Mouse (Mus musculus) neural tube, embryonic 14.5 days (tissue): ENCODE results near the gene Krt2. TPM values are rescaled to one million over a fixed set of nuclear protein-coding genes. Genes with fewer than 3 reads are reported as not detected.

Source experiments
- ATAC-seq: fragments of 200-750 bp; cut with Nextera tagmentation; 2 replicates; pipeline ENCODE4 v1.8.0; 2017; ENCODE audit warnings: low read depth, mild to moderate bottlenecking, moderate TSS enrichment, moderate library complexity
- H3K27ac ChIP-seq: fragments of 300-500 bp; sonication (generic); 2 replicates; pipeline ENCODE4 v1.5.1; 2014; ENCODE audit warnings: low read depth, mild to moderate bottlenecking, control low read depth, low read length, moderate library complexity, mixed read lengths
- H3K27me3 ChIP-seq: fragments of 300-500 bp; sonication (generic); 2 replicates; pipeline ENCODE4 v1.6.1; 2014; ENCODE audit warnings: low read length; ENCODE audit not compliant: control insufficient read depth, insufficient read depth
- H3K36me3 ChIP-seq: fragments of 300-500 bp; sonication (generic); 2 replicates; pipeline ENCODE4 v1.6.1; 2014; ENCODE audit warnings: low read length, mixed read lengths; ENCODE audit not compliant: control insufficient read depth, insufficient read depth
- H3K4me1 ChIP-seq: fragments of 300-500 bp; sonication (generic); 2 replicates; pipeline ENCODE4 v1.6.1; 2014; ENCODE audit warnings: low read length; ENCODE audit not compliant: control insufficient read depth, insufficient read depth
- H3K4me2 ChIP-seq: fragments of 300-500 bp; sonication (generic); 2 replicates; pipeline ENCODE4 v1.6.1; 2014; ENCODE audit warnings: mild to moderate bottlenecking, low read depth, low read length, control low read depth
- H3K4me3 ChIP-seq: fragments of 300-500 bp; sonication (generic); 2 replicates; pipeline ENCODE4 v1.5.1; 2014; ENCODE audit warnings: low read depth, low read length, control low read depth, mixed read lengths
- H3K9ac ChIP-seq: fragments of 300-500 bp; sonication (generic); replicated peaks from 2 replicates; pipeline ENCODE4 v1.6.1; 2014; ENCODE audit warnings: low read depth, mild to moderate bottlenecking, control low read depth, low read length, mixed read lengths
- H3K9me3 ChIP-seq: fragments of 300-500 bp; sonication (generic); 2 replicates; pipeline ENCODE4 v1.6.1; 2016; ENCODE audit warnings: low read length; ENCODE audit not compliant: control insufficient read depth
- WGBS: fragments of 180-500 bp; shearing (Covaris S2); extraction: QIAGEN DNeasy Blood & Tissue Kit; methylation state at CpG from one replicate; pipeline ENCODE4 v1.1.7; 2014; 5-methylcytosine and 5-hydroxymethylcytosine counted together
- polyA plus RNA-seq: library from polyadenylated mRNA; unstranded; fragments of >200 nt; fragmentation: Nextera tagmentation; extraction: Ambion mirVana; gene quantifications from 2 replicates; pipeline ENCODE4 v1.2.1, GENCODE M21; 2014

Gene Krt2
- polyA plus RNA-seq, 1 experiment from 2014 or later, result not detected

- no peak overlapping the region for H3K4me3 ChIP-seq
- no peaks in the 10 kb centered on the region for H3K27me3 ChIP-seq
- H3K27ac ChIP-seq, result no peak overlapping the region
- H3K4me2 ChIP-seq, result no peak overlapping the region
- no peaks in the 10 kb centered on the region for H3K4me1 ChIP-seq
- H3K36me3 ChIP-seq, result no peaks in the 10 kb centered on the region
- ATAC-seq, result no peak
- H3K9ac ChIP-seq, result no peak overlapping the region
- no peaks in the 10 kb centered on the region for H3K9me3 ChIP-seq
- 31% methylated on average over 3 of the region's 3 CpGs for WGBS
Measured at GRCm38 (mm10) chr15:101790867-101791266, 27.1 kb downstream of the Krt2 start.

GRCm38 (mm10) chr15:101786360-101786759, 31.6 kb downstream of the Krt2 start, which contains the start of gene Krt72:
Gene Krt72, minus strand, starts transcription at chr15:101786460.
- H3K4me3 ChIP-seq, result no peak within 1 kb of the TSS
- H3K27ac ChIP-seq, result no peak within 1 kb of the TSS
- no peak within 1 kb of the TSS for H3K9ac ChIP-seq
- no peak for ATAC-seq
- H3K9me3 ChIP-seq, result no peaks in the 10 kb centered on the region
- H3K4me1 ChIP-seq, result no peaks in the 10 kb centered on the region
- H3K27me3 ChIP-seq, result no peaks in the 10 kb centered on the region
- H3K4me2 ChIP-seq, result no peak within 1 kb of the TSS
- no peaks in the 10 kb centered on the region for H3K36me3 ChIP-seq
- 89% methylated on average over 18 of the region's 18 CpGs for WGBS

GRCm38 (mm10) chr15:101773420-101773819, 44.5 kb downstream of the Krt2 start:
- Histone ChIP-seq H3K27me3 (no peaks in the 10 kb centered on the region), H3K4me2 (no peak overlapping the region), H3K4me1 (no peaks in the 10 kb centered on the region), H3K4me3 (no peak overlapping the region), H3K9ac (no peak overlapping the region), H3K36me3 (no peaks in the 10 kb centered on the region), H3K27ac (no peak overlapping the region), H3K9me3 (no peaks in the 10 kb centered on the region)
- 82% methylated on average over 10 of the region's 10 CpGs for WGBS
- ATAC-seq, result no peak

GRCm38 (mm10) chr15:101772711-101773081, 45.3 kb downstream of the Krt2 start:
- peak; percentile 79; the same call in 1 of the 2 replicates for ATAC-seq
- H3K4me1 ChIP-seq, result no peaks in the 10 kb centered on the region
- WGBS, result 12% methylated on average over 5 of the region's 5 CpGs
- H3K4me3 ChIP-seq, result no peak overlapping the region
- no peaks in the 10 kb centered on the region for H3K27me3 ChIP-seq
- H3K9ac ChIP-seq, result no peak overlapping the region
- no peaks in the 10 kb centered on the region for H3K36me3 ChIP-seq
- no peak overlapping the region for H3K4me2 ChIP-seq
- no peaks in the 10 kb centered on the region for H3K9me3 ChIP-seq
- H3K27ac ChIP-seq, result no peak overlapping the region

GRCm38 (mm10) chr15:101772080-101772710, 45.8 kb downstream of the Krt2 start:
- no peaks in the 10 kb centered on the region for H3K4me1 ChIP-seq
- H3K4me2 ChIP-seq, result no peak overlapping the region
- H3K36me3 ChIP-seq, result no peaks in the 10 kb centered on the region
- no peak overlapping the region for H3K9ac ChIP-seq
- H3K9me3 ChIP-seq, result no peaks in the 10 kb centered on the region
- no peaks in the 10 kb centered on the region for H3K27me3 ChIP-seq
- no peak overlapping the region for H3K4me3 ChIP-seq
- no peak for ATAC-seq
- no peak overlapping the region for H3K27ac ChIP-seq
- 74% methylated on average over 5 of the region's 5 CpGs for WGBS

GRCm38 (mm10) chr15:101770226-101770625, 47.7 kb downstream of the Krt2 start:
- Histone ChIP-seq H3K9ac (no peak overlapping the region), H3K4me3 (no peak overlapping the region), H3K9me3 (no peaks in the 10 kb centered on the region), H3K4me1 (no peaks in the 10 kb centered on the region), H3K4me2 (no peak overlapping the region), H3K36me3 (no peaks in the 10 kb centered on the region), H3K27ac (no peak overlapping the region), H3K27me3 (no peaks in the 10 kb centered on the region)
- ATAC-seq, result no peak
- 66% methylated on average over 8 of the region's 8 CpGs for WGBS

Other genes with a start within 250 kb of the Krt2 start
- gene Krt75, start 244.3 kb downstream of the Krt2 start, polyA plus RNA-seq, result 0.08 TPM in 1 of 2 replicates, not detected in the other
- gene Gm5414, start 190.0 kb downstream of the Krt2 start, polyA plus RNA-seq, result not detected in 2 replicates
- gene Gm5478, start 170.8 kb downstream of the Krt2 start, polyA plus RNA-seq, result not detected in 2 replicates
- not detected in 2 replicates for gene Krt6b, start 137.9 kb downstream of the Krt2 start, polyA plus RNA-seq
- not detected in 2 replicates for gene Krt6a, start 123.9 kb downstream of the Krt2 start, polyA plus RNA-seq
- gene Krt5, start 105.3 kb downstream of the Krt2 start, polyA plus RNA-seq, result not detected in 2 replicates
- 0.27 and 0.48 TPM in 2 replicates for gene Krt71, start 75.1 kb downstream of the Krt2 start, polyA plus RNA-seq
- gene Krt72, start 31.7 kb downstream of the Krt2 start, polyA plus RNA-seq, result not detected in 2 replicates
- 0.36 TPM in 2 replicates for gene Krt73, start 15.8 kb downstream of the Krt2 start, polyA plus RNA-seq
- gene Krt1, start 32.6 kb upstream of the Krt2 start, polyA plus RNA-seq, result 8.3 and 12.3 TPM in 2 replicates
- gene Krt77, start 51.5 kb upstream of the Krt2 start, polyA plus RNA-seq, result 0.24 and 0.44 TPM in 2 replicates
- not detected in 2 replicates for gene Krt76, start 74.8 kb upstream of the Krt2 start, polyA plus RNA-seq
- 0.09 and 0.12 TPM in 2 replicates for gene Krt4, start 106.6 kb upstream of the Krt2 start, polyA plus RNA-seq
- gene Krt79, start 122.2 kb upstream of the Krt2 start, polyA plus RNA-seq, result 0.24 TPM in 2 replicates
- 0.08 TPM in 1 of 2 replicates, not detected in the other for gene Krt78, start 136.1 kb upstream of the Krt2 start, polyA plus RNA-seq
- gene Krt8, start 186.3 kb upstream of the Krt2 start, polyA plus RNA-seq, result 0.49 and 1.4 TPM in 2 replicates
- 0.61 and 0.75 TPM in 2 replicates for gene Krt18, start 210.0 kb upstream of the Krt2 start, polyA plus RNA-seq